Mouse (Mus musculus) thymus, postnatal 14 days (tissue): ENCODE data around the gene Lrrc8e.

Experiments
- DNase-seq: peaks from one replicate; pipeline ENCODE4 v3.0.0; 2021

The Lrrc8e gene

DNA sequence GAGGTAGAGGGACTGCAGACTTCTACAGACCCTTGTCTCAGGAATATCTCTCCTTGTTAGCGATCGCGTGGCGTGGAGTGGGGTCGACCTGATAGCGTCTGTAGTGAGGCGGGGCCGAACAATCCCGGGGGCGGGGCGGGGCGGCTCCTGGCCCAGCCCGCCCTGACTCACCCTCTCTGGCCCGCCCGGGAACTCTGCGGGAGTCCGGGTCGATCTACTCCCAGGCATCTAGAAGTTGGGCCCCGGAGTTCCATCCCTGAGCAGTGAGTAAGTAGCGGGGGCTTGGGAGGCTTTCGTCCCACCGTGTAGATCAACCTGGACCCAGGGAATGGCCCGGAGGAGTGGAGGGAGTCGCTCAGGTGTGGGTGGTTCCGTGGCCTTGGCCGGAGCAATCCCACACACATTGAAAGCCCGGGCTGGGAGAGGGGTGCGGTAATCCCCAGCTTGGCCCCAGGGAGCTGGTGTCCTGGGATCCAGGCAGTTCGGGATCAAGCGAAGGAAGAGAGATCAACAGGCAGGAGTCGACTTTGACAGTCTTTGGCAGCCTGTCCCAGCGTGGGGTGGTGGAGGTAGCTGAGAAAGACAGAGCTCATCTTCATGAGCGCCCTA, at the start of gene Lrrc8e:
TSS of gene Lrrc8e (plus strand) at position 89 of the 609 bp plus-strand sequence.
- no peak for DNase-seq

- DNase-seq = no peak
Observed at GRCm38 (mm10) chr8:4183409-4183808, 43.2 kb upstream of the Lrrc8e start.

DNA sequence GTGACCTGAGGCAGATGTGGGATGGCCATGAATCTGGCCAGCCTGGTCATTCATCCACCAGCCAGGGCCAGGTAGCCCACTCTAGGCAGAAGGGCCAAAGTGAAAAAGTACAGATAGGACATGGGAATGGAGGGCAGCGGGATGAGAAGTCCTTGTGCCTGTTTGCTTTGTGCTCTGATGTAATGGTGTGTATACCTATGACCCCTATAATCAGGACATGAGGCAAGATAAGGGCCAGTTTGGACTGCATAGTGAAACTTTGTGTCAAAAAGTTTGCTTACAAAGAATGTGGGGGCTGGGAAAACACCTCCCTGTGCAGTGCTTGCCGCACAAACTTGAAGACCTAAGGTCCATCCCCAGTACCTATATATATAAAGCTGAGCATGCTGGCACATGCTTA, 40.5 kb upstream of the Lrrc8e start:
- DNase-seq = no peak

GRCm38 (mm10) chr8:4188605-4189004, 38.0 kb upstream of the Lrrc8e start:
- DNase-seq = no peak

- DNase-seq = no peak
Observed at GRCm38 (mm10) chr8:4189031-4189722, 37.5 kb upstream of the Lrrc8e start.

DNA sequence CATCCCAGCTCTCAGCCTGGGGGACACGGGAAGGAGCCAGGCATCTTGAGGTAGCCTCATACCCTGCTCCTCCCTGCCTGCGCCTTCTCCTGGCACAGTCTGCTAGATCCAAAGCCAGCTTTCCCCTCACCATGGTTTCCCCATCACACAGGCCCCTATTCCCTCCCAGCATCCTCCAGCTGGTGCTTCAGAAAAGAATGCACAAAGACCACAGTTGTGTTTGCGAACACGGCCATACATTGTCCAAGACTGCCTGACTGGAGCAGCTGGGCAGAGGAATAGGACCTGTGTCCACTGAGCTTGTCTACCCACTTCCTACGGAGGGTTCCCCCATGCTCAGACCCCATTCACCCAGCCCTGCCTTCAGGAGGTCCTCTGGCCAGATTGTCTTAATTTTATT, 34.3 kb upstream of the Lrrc8e start:
- no peak for DNase-seq

DNA sequence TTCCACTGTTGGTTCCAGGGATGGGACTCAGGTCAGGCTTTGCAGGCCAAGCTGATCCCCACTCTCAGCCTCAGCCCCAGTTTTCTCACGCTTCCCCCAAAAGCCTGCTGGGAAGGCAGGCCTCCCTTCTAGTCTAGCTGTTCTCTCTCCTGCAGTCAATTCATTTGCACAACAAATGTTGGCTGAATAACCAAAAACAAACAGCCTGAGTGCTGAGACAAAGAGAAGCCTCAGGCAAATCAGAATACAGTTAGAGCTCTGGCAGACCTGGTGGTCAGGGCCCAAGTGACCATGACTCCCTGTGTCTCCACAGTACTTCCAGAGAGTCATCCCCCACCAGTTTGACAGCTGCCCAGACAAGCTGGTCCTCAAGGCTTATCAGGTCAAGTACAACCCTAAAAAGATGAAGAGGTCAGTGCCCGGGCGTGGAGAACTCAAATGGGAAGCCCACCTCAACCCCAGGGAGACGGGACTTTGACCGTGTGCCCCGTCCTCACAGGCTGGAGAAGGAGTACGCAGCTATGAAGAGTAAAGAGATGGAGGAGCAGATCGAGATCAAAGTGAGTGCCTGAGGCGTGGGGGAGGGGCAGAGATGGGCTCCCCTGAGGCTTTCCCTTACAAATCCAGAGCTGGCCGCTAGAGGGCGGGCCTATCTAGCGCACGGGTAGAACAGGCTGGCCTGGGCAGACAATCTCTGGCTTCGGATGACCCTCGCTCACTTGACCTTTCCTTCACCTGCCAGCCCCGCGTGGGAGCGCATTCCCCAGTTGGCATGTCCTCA, 33.6 kb upstream of the Lrrc8e start:
- peak; percentile 91 for DNase-seq

GRCm38 (mm10) chr8:4193588-4193894, 33.1 kb upstream of the Lrrc8e start:
- no peak for DNase-seq

DNA sequence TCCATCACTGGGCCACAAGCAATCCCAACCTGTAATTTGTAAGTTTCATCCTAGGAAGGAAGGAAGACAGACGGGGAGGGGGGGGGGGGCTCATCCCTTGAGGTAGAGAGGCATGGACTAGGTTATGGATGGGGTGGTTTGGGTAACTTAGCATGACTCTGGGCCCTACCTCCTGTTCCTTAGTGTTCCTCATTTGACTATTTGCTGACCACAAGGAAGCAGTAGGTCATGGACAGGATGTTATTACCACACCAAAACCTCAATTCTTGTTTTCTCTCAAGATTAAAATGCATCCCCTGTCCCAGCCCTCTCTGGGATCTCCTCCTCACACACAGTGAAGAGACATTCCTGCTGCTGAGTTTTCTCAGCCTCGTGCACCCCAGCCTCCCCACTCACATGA, 25.3 kb upstream of the Lrrc8e start:
- DNase-seq = no peak

DNA sequence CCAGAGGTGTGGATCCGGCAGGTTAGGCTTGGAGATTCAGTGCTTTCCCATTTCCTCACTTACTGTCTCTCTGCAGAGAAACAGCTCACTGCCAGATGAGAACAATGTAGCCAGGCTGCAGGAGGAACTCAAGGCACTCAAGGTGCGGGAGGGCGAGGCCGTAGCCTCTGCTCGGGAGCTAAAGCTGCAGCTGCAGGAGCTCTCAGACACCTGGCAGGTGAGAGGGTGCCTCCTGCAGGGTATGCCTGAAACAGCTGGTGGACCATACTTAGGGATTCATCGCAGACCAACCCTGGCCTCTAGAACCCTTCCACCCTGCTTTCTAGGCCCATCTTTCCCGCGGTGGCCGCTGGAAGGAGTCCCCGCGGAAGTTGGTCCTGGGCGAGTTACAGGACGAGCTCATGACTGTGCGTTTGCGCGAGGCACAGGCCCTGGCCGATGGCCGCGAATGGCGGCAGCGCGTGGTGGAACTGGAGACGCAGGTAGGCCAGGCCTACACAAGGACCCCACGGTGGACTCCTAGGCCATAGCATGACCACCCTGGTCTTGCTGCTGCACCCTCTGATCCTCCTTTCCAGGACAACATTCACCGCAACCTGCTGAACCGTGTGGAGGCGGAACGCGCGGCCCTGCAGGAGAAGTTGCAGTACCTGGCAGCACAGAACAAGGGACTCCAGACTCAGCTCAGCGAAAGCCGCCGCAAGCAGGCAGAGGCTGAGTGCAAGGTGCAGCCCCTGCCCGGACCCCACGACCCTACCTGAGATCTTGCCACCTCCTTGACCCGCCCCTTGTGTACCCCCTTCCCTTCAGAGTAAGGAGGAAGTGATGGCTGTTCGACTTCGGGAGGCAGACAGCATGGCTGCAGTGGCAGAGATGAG, 21.1 kb upstream of the Lrrc8e start:
- DNase-seq = no peak

DNA sequence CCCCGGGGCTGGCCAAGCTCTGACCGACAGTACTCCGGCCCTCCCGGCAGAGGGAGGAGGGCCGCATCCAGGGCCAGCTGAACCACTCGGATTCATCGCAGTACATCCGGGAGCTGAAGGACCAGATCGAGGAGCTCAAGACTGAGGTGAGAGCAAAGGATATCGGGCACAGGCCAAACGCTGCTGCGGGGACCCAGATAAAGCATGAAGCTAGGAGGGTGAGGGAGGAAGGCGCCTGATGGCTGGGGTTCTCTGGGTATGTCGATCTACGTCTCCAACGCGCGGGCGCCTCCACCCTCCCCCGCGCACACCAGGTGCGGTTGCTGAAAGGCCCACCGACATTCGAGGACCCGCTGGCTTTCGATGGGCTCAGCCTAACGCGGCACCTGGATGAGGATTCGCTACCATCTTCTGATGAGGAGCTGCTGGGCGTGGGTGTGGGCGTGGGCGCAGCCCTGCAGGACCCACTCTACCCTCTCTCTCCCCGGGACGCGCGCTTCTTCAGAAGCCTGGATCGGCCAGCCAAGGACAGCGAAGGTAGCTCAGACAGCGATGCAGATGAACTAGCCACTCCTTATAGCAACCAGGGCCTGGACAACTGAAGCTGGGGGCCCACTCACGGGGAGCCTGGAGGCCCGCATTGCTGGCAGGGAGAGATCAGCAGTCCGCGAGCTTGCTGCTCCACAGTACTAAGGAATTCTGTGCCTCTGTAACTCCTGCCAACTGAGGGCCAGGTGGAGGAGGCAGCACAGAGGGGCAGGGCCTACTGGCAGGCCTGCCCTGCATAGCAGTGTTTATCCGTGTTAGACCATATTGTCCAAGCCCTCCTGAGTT, 20.2 kb upstream of the Lrrc8e start:
- no peak for DNase-seq

DNA sequence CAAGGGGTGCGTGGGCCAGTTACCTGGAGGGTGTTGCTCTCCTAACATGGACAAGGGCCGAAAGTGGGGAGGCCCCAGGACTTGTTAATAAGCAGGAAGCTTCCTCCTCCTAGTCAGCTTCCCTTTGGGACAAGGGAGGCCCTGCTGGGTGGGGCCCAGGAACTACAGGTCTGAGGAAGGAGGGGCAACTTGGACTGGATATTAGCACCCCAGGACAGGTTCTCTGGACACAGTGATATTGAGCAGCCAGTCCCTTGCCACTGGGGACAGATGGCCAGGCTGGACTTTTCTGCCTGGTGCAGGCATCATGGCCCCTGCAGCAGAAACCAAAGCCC, 19.6 kb upstream of the Lrrc8e start:
- no peak for DNase-seq

GRCm38 (mm10) chr8:4211097-4211496, 15.5 kb upstream of the Lrrc8e start:
- DNase-seq = no peak

GRCm38 (mm10) chr8:4212809-4213209, 13.8 kb upstream of the Lrrc8e start:
- no peak for DNase-seq

- DNase-seq = peak; percentile 70
Observed at GRCm38 (mm10) chr8:4213210-4214005, 13.2 kb upstream of the Lrrc8e start.

- DNase-seq = peak; percentile 69
Observed at GRCm38 (mm10) chr8:4214006-4214980, 12.3 kb upstream of the Lrrc8e start.

DNA sequence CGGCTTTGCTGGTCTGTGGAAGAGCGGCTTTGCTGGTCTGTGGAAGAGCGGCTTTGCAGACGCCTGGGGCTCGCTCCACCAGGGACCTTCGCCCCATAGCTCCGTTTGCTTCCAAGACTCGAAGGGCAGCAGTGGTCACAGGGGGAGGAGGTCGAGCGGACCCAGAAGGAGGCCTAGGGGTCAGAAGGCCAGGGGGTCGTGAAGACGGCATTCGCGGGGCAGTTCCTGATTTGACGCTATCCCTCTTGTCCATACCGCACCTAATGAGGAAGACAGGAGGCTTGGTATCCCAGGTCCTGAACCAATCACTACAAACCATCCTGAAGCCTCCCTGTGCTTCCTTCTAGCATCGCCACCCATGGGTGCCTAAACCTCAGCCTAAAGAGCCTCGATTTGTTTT, 10.3 kb upstream of the Lrrc8e start:
- DNase-seq = no peak

GRCm38 (mm10) chr8:4216791-4217621, 9.6 kb upstream of the Lrrc8e start, which contains the start of gene Prr36:
Gene Prr36, minus strand, starts transcription at chr8:4217459.
- DNase-seq = peak; percentile 39

DNA sequence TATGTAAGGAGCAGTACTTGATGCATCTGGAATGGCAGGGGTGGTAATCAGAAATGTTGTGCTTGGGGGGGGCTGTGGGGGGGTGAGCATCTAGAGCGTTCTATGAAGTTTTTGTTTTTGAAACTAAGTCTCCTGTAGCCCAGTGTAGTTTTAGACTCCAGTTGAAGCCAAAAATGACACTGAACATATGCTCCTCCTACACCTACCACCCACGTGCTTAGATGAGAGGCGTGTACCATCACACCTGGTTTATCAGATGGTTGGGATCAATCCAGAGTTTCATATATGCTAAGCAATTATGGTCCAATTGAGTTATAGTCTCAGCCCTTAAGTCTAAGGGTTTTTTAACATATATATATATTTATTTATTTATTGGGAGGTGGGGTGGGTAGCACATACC, 7.0 kb upstream of the Lrrc8e start:
- DNase-seq = no peak
